Mouse (Mus musculus): ENCODE results near the gene Rps21. TPM values are rescaled to one million over a fixed set of nuclear protein-coding genes. Genes with fewer than 3 reads are reported as not detected.
A peak's percentile ranks its signal among the peaks of the same experiment; 100 is the strongest.

Rps21 gene
- total and polyA plus RNA-seq, 2 experiments from 2014 or later: 439 to 848 TPM

DNA sequence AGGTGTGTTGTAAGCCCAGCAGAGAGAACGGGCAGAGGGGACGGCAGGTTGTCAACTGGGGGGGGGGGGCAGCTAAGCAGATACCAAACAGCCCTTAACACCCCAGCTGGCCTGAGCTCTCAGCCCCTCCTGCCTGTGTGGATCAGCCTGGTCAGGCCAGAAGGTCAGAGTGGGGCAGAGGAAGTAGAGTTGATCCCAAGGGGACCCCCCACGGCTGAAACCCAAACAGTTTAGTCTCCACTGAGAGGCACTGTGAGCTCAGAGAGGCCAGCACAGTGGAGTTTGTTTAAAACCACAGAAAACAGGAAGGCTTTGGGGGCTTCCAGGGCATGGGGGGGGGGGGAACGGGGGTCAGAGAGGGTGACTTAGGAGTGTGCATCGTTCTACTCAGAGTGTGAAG lies 40.3 kb upstream of the Rps21 start:
- WGBS: 68% methylated on average over 5 of the region's 5 CpGs
- no peak overlapping the region for H3K9ac ChIP-seq
- H3K27ac ChIP-seq (ENCODE audit: low read depth, low read length): no peak overlapping the region
- H3K36me3 ChIP-seq (ENCODE audit: insufficient read depth): no peaks in the 10 kb centered on the region
- DNase-seq (no peak), ATAC-seq (no peak)
- H3K9me3 ChIP-seq (ENCODE audit: low read length): 0 out of 2 replicates have a peak, but pooled peaks cover 3% of the 10 kb centered on the region
- no peaks in the 10 kb centered on the region for H3K27me3 ChIP-seq (ENCODE audit: insufficient read depth, low read length)
- H3K4me2 ChIP-seq (ENCODE audit: low read depth): no peak overlapping the region
- no peaks in the 10 kb centered on the region; the same call in 1 of the 2 replicates for H3K4me1 ChIP-seq (ENCODE audit: insufficient read depth)
- H3K4me3 ChIP-seq (ENCODE audit: low read depth, low read length): no peak overlapping the region
- TF ChIP-seq CTCF (IDR thresholded peaks at IDR 0.05; ENCODE audit: low read depth): no peak

DNA sequence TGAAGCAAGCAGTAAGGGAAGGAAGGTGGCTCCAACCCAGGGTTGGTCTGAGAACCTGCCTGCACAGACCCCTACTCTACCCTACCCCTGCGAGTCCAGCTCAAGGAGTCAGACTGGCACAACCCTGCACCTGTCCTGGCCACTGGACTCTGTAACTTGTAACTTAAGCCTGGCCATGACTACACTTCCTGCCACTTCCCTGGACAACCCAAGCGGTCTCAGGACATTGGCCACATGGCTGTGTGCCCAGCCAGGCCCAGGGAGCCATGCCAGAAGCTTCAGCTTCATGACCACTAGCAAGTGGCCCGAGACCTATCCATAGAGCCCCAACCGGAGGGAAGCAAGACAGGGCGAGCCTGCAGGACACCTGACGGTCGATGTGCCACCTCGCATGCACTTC lies 39.6 kb upstream of the Rps21 start:
- Histone ChIP-seq H3K27ac (ENCODE audit: low read depth, low read length) (no peak overlapping the region), H3K9me3 (ENCODE audit: low read length) (no peaks in the 10 kb centered on the region), H3K4me3 (ENCODE audit: low read depth, low read length) (no peak overlapping the region), H3K4me2 (ENCODE audit: low read depth) (no peak overlapping the region), H3K36me3 (ENCODE audit: insufficient read depth) (no peaks in the 10 kb centered on the region), H3K9ac (no peak overlapping the region), H3K4me1 (ENCODE audit: insufficient read depth) (no peaks in the 10 kb centered on the region; the same call in 1 of the 2 replicates), H3K27me3 (ENCODE audit: insufficient read depth, low read length) (no peaks in the 10 kb centered on the region)
- DNase-seq (no peak), ATAC-seq (no peak)
- WGBS: 88% methylated on average over 8 of the region's 8 CpGs
- TF ChIP-seq CTCF (IDR thresholded peaks at IDR 0.05; ENCODE audit: low read depth): no peak

DNA sequence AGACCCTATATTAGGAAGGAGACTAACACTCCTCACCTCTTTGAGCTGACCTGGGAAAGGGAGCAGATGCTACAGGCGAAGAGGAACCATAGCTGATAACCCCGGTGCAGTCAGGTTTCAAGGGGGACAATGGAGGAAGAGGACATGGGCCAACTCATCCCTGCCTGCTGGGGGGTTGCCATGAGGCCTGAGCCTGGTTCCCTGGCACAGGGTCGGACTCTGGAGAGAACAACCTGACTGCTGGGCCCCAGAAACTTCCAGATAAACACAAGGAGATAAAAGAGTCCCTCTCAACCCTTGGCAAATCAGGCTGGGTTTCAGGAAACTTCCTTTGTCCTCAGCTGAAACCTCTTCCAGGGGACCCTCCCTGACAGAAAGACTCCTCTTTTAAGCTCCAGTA lies 38.9 kb upstream of the Rps21 start:
- Histone ChIP-seq H3K4me1 (ENCODE audit: insufficient read depth) (no peaks in the 10 kb centered on the region; the same call in 1 of the 2 replicates), H3K9me3 (ENCODE audit: low read length) (no peaks in the 10 kb centered on the region), H3K4me2 (ENCODE audit: low read depth) (no peak overlapping the region), H3K9ac (no peak overlapping the region), H3K27me3 (ENCODE audit: insufficient read depth, low read length) (no peaks in the 10 kb centered on the region), H3K36me3 (ENCODE audit: insufficient read depth) (no peaks in the 10 kb centered on the region), H3K27ac (ENCODE audit: low read depth, low read length) (no peak overlapping the region), H3K4me3 (ENCODE audit: low read depth, low read length) (no peak overlapping the region)
- ATAC-seq (no peak), DNase-seq (no peak)
- WGBS: 61% methylated on average over 3 of the region's 3 CpGs
- TF ChIP-seq CTCF (IDR thresholded peaks at IDR 0.05; ENCODE audit: low read depth): no peak

DNA sequence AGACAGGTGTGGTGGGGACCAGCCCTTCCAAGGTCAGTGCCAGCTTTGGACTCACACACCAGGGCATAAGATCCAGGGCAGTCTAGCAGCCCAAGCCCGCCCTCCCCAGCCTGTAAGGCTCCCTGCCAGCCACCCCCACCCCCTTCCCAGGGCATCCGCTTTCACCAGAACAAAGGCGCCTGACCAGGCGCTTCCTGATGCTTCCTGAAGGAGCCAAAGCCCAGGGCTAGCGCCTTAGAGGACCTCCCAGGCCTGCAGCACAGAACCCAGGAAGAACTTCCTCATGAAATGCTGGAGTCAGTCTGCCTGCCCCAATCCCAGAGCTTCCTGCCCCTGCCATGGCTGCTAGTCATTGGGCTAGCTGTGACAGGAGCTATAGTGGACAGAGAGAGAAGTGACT lies 38.5 kb upstream of the Rps21 start:
- Histone ChIP-seq H3K36me3 (ENCODE audit: insufficient read depth) (no peaks in the 10 kb centered on the region), H3K4me2 (ENCODE audit: low read depth) (no peak overlapping the region), H3K9me3 (ENCODE audit: low read length) (no peaks in the 10 kb centered on the region), H3K27me3 (ENCODE audit: insufficient read depth, low read length) (no peaks in the 10 kb centered on the region), H3K27ac (ENCODE audit: low read depth, low read length) (no peak overlapping the region), H3K4me1 (ENCODE audit: insufficient read depth) (no peaks in the 10 kb centered on the region; the same call in 1 of the 2 replicates), H3K4me3 (ENCODE audit: low read depth, low read length) (no peak overlapping the region), H3K9ac (no peak overlapping the region)
- ATAC-seq (peak; percentile 40), DNase-seq (no peak)
- TF ChIP-seq CTCF (IDR thresholded peaks at IDR 0.05; ENCODE audit: low read depth): no peak
- 14% methylated on average over 5 of the region's 5 CpGs for WGBS

DNA sequence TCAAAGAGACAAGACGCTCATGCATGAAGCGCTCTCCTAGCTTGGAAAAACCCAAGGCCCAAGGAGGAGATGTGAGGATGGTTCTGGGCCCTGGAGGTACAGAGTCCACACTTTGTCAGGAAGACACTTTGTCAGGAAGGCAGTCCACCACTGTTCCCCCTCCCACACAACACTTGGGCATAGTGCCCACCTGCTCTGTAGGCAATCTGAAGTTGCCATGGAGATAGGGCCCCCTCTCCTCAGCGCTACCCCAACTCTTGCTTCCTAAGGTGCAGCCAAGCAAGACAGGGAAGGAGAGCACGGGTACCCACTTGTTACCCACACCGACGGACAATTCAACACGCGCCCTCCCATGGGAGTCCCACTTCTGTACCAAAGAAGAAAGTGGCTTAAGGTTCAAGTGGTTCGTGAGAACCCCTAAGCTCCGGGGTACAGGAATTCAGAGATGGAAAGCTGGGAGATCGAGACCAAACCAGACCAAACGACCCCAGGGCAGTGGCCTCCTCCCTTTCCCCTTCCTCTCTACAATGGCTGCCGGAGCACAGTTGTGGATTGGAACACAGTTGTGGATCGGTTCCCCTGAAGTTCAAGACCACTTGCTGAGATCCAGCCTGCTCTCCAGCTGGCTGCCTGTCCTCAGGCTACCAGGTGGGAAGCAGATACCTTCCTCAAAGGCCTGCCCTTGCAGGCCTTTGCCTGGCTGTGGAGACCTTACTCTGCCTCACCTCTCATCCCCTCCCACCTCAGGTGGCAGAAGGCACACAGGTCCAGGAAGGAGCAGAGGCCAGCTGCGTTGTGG lies 37.8 kb upstream of the Rps21 start:
- 77% methylated on average over 15 of the region's 15 CpGs for WGBS
- Histone ChIP-seq H3K9ac (no peak overlapping the region), H3K9me3 (ENCODE audit: low read length) (no peaks in the 10 kb centered on the region), H3K4me3 (ENCODE audit: low read depth, low read length) (no peak overlapping the region), H3K4me1 (ENCODE audit: insufficient read depth) (no peaks in the 10 kb centered on the region; the same call in 1 of the 2 replicates), H3K27ac (ENCODE audit: low read depth, low read length) (no peak overlapping the region), H3K4me2 (ENCODE audit: low read depth) (no peak overlapping the region), H3K36me3 (ENCODE audit: insufficient read depth) (no peaks in the 10 kb centered on the region), H3K27me3 (ENCODE audit: insufficient read depth, low read length) (0 out of 2 replicates have a peak, but pooled peaks cover under 1% of the 10 kb centered on the region)
- no peak for DNase-seq
- TF ChIP-seq CTCF (IDR thresholded peaks at IDR 0.05; ENCODE audit: low read depth): no peak
- ATAC-seq: peak; percentile 17; the same call in 1 of the 2 replicates

DNA sequence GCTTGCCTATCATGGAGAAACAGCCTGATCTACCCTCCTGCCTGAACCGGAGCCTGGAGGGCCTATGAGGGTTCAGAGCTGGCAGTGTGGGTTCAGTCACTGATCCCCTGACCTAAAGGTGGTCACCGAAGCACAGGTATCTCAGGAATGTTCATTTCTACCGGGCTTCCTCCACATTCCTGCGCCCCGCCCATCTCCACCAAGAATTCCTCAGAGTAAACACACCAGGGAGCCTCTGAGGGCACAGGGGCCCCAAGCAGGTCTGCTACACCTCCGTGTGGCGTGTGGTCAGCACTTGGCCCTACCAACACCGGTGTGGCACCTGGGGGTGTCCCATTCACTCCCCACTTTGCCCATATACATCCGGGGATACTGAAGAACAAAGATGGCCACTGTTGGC lies 37.0 kb upstream of the Rps21 start:
- no peaks in the 10 kb centered on the region for H3K9me3 ChIP-seq (ENCODE audit: low read length)
- WGBS: 91% methylated on average over 9 of the region's 9 CpGs
- no peaks in the 10 kb centered on the region for H3K36me3 ChIP-seq (ENCODE audit: insufficient read depth)
- H3K27me3 ChIP-seq (ENCODE audit: insufficient read depth, low read length): peaks cover 8% of the 10 kb centered on the region; the same call in 1 of the 2 replicates
- TF ChIP-seq CTCF (IDR thresholded peaks at IDR 0.05; ENCODE audit: low read depth): no peak
- no peak overlapping the region for H3K4me2 ChIP-seq (ENCODE audit: low read depth)
- H3K4me3 ChIP-seq (ENCODE audit: low read depth, low read length): no peak overlapping the region
- no peaks in the 10 kb centered on the region; the same call in 1 of the 2 replicates for H3K4me1 ChIP-seq (ENCODE audit: insufficient read depth)
- H3K9ac ChIP-seq: no peak overlapping the region
- ATAC-seq: no peak
- no peak overlapping the region for H3K27ac ChIP-seq (ENCODE audit: low read depth, low read length)
- no peak for DNase-seq

DNA sequence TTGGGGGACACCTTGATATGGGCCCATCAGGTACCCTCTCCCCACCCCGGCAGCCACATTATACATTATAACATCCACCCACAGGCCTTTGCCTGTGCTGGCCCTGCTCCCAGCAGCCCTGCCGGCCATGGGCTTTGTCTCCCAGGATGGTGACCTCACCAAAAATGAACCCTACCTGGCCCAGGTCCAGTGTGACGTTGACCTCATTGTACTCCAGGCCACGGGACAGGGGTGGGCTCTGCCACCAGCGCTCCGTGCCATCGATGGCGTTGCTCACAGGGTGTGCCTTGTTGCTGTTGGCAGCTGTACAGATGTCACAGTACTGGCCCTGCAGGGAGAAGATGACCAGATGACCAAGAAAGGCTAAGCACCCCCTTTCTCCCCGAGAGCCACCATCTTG lies 36.1 kb upstream of the Rps21 start:
- Histone ChIP-seq H3K4me1 (ENCODE audit: insufficient read depth) (peaks cover 7% of the 10 kb centered on the region), H3K9ac (no peak overlapping the region), H3K27ac (ENCODE audit: low read depth, low read length) (no peak overlapping the region), H3K4me2 (ENCODE audit: low read depth) (no peak overlapping the region), H3K36me3 (ENCODE audit: insufficient read depth) (no peaks in the 10 kb centered on the region), H3K27me3 (ENCODE audit: insufficient read depth, low read length) (peaks cover 8% of the 10 kb centered on the region; the same call in 1 of the 2 replicates), H3K9me3 (ENCODE audit: low read length) (no peaks in the 10 kb centered on the region), H3K4me3 (ENCODE audit: low read depth, low read length) (no peak overlapping the region)
- no peak for DNase-seq
- 74% methylated on average over 9 of the region's 9 CpGs for WGBS
- no peak for ATAC-seq
- no peak for TF ChIP-seq CTCF (IDR thresholded peaks at IDR 0.05; ENCODE audit: low read depth)
